Mouse (Mus musculus): ENCODE measurements around the gene Ccl12. TPM values are rescaled to one million over a fixed set of nuclear protein-coding genes. Genes with fewer than 3 reads are reported as not detected.

The Ccl12 gene
- polyA plus RNA-seq, 1 experiment from 2014 or later: not detected

Other genes starting within 250 kb of the Ccl12 start
- not detected in 2 replicates for gene 5530401A14Rik, start 241.2 kb upstream of the Ccl12 start, polyA plus RNA-seq (2016; fragmentation: Nextera tagmentation; extraction: Ambion mirVana)
- 0.07 and 0.77 TPM in 2 replicates for gene Asic2, start 133.4 kb upstream of the Ccl12 start, polyA plus RNA-seq (2016; fragmentation: Nextera tagmentation; extraction: Ambion mirVana)
- gene Ccl2, start 66.3 kb upstream of the Ccl12 start, polyA plus RNA-seq (2016; fragmentation: Nextera tagmentation; extraction: Ambion mirVana): 6.7 and 8.0 TPM in 2 replicates
- gene Gm17268, start 63.3 kb upstream of the Ccl12 start, polyA plus RNA-seq (2016; fragmentation: Nextera tagmentation; extraction: Ambion mirVana): not detected in 2 replicates
- gene Ccl7, start 56.1 kb upstream of the Ccl12 start, polyA plus RNA-seq (2016; fragmentation: Nextera tagmentation; extraction: Ambion mirVana): 1.7 and 2.1 TPM in 2 replicates
- gene Ccl11, start 44.0 kb upstream of the Ccl12 start, polyA plus RNA-seq (2016; fragmentation: Nextera tagmentation; extraction: Ambion mirVana): not detected in 2 replicates
- not detected in 2 replicates for gene Ccl8, start 13.3 kb downstream of the Ccl12 start, polyA plus RNA-seq (2016; fragmentation: Nextera tagmentation; extraction: Ambion mirVana)
- not detected in 2 replicates for gene Ccl1, start 203.8 kb downstream of the Ccl12 start, polyA plus RNA-seq (2016; fragmentation: Nextera tagmentation; extraction: Ambion mirVana)